Mouse (Mus musculus): ENCODE results near the gene Hcls1.

DNA sequence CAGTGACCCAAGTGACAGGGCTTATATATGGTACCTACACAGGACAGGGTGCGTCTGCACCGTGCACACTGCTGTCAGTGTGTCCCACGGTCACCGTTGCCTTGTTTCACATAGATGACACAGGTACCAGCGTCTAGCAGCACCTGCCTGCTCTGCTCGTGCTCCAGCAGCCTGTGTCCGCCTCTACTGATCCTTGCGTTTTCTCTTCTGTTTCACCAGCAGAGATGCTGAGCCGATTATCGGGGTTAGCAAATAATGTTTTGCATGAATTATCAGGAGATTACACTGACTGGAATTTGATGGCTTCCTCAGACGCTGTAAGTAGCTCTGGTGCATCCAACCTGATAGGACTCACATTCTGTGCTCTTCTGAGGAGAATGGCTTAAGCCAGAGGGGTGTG, 48.9 kb upstream of the Hcls1 start:
- TF ChIP-seq CTCF (IDR thresholded peaks at IDR 0.05; ENCODE audit: low read depth, low read length) (no peak), POLR2A (IDR thresholded peaks at IDR 0.05; ENCODE audit: borderline replicate concordance, low read depth, low read length) (no peak)

Data from bone marrow macrophage, adult 2 months (primary cell).